Mouse (Mus musculus): ENCODE data around the gene Tmsb4x. TPM values are rescaled to one million over a fixed set of nuclear protein-coding genes. Genes with fewer than 3 reads are reported as not detected.

Tmsb4x gene
- total and polyA plus RNA-seq, 2 experiments = 22.9 to 478 TPM

- H3K36me3 ChIP-seq (ENCODE audit: control insufficient read depth, insufficient read depth, low read length) = no peaks in the 10 kb centered on the region
- TF ChIP-seq CTCF (IDR thresholded peaks at IDR 0.05; ENCODE audit: low read depth, low read length) (no peak), POLR2A (IDR thresholded peaks at IDR 0.05; ENCODE audit: extremely low read depth, insufficient read depth, low read length) (no peak)
- WGBS = 69% methylated on average over 1 of the region's 1 CpGs
- H3K27ac ChIP-seq (replicated peaks; ENCODE audit: insufficient read depth, low read depth, low read length) = no peak overlapping the region
- H3K4me3 ChIP-seq (ENCODE audit: insufficient read depth, low read depth, low read length) = no peak overlapping the region
- no peak for DNase-seq (ENCODE audit: extremely low read depth, low read depth, low spot score)
- H3K9ac ChIP-seq (ENCODE audit: low read depth, low read length) = no peak overlapping the region
- H3K27me3 ChIP-seq (ENCODE audit: control insufficient read depth, insufficient read depth, low read length) = no peaks in the 10 kb centered on the region
- H3K4me1 ChIP-seq (ENCODE audit: control insufficient read depth, insufficient read depth, low read length) = no peaks in the 10 kb centered on the region
- no peaks in the 10 kb centered on the region for H3K79me2 ChIP-seq (ENCODE audit: control insufficient read depth, insufficient read depth, low read length)
Measured at GRCm38 (mm10) chrX:167229819-167230218, 20.7 kb upstream of the Tmsb4x start.

- Histone ChIP-seq H3K4me3 (ENCODE audit: insufficient read depth, low read depth, low read length) (no peak overlapping the region), H3K4me1 (ENCODE audit: control insufficient read depth, insufficient read depth, low read length) (no peaks in the 10 kb centered on the region), H3K79me2 (ENCODE audit: control insufficient read depth, insufficient read depth, low read length) (no peaks in the 10 kb centered on the region), H3K27me3 (ENCODE audit: control insufficient read depth, insufficient read depth, low read length) (no peaks in the 10 kb centered on the region), H3K27ac (replicated peaks; ENCODE audit: insufficient read depth, low read depth, low read length) (no peak overlapping the region), H3K36me3 (ENCODE audit: control insufficient read depth, insufficient read depth, low read length) (no peaks in the 10 kb centered on the region), H3K9ac (ENCODE audit: low read depth, low read length) (no peak overlapping the region)
- TF ChIP-seq CTCF (IDR thresholded peaks at IDR 0.05; ENCODE audit: low read depth, low read length) (peak; percentile 53), POLR2A (IDR thresholded peaks at IDR 0.05; ENCODE audit: extremely low read depth, insufficient read depth, low read length) (no peak)
- peak; percentile 43 for DNase-seq (ENCODE audit: extremely low read depth, low read depth, low spot score)
- WGBS = 37% methylated on average over 6 of the region's 6 CpGs
Measured at GRCm38 (mm10) chrX:167229206-167229605, 20.1 kb upstream of the Tmsb4x start.

GRCm38 (mm10) chrX:167227756-167228155, 18.6 kb upstream of the Tmsb4x start:
- 95% methylated on average over 6 of the region's 6 CpGs for WGBS
- Histone ChIP-seq H3K79me2 (ENCODE audit: control insufficient read depth, insufficient read depth, low read length) (no peaks in the 10 kb centered on the region), H3K27ac (replicated peaks; ENCODE audit: insufficient read depth, low read depth, low read length) (no peak overlapping the region), H3K4me3 (ENCODE audit: insufficient read depth, low read depth, low read length) (no peak overlapping the region), H3K36me3 (ENCODE audit: control insufficient read depth, insufficient read depth, low read length) (no peaks in the 10 kb centered on the region), H3K4me1 (ENCODE audit: control insufficient read depth, insufficient read depth, low read length) (no peaks in the 10 kb centered on the region), H3K9ac (ENCODE audit: low read depth, low read length) (no peak overlapping the region), H3K27me3 (ENCODE audit: control insufficient read depth, insufficient read depth, low read length) (no peaks in the 10 kb centered on the region)
- DNase-seq (ENCODE audit: extremely low read depth, low read depth, low spot score) = no peak
- TF ChIP-seq POLR2A (IDR thresholded peaks at IDR 0.05; ENCODE audit: extremely low read depth, insufficient read depth, low read length) (no peak), CTCF (IDR thresholded peaks at IDR 0.05; ENCODE audit: low read depth, low read length) (no peak)

- Histone ChIP-seq H3K4me1 (ENCODE audit: control insufficient read depth, insufficient read depth, low read length) (no peaks in the 10 kb centered on the region), H3K9ac (ENCODE audit: low read depth, low read length) (no peak overlapping the region), H3K27me3 (ENCODE audit: control insufficient read depth, insufficient read depth, low read length) (no peaks in the 10 kb centered on the region), H3K36me3 (ENCODE audit: control insufficient read depth, insufficient read depth, low read length) (no peaks in the 10 kb centered on the region), H3K79me2 (ENCODE audit: control insufficient read depth, insufficient read depth, low read length) (no peaks in the 10 kb centered on the region), H3K4me3 (ENCODE audit: insufficient read depth, low read depth, low read length) (no peak overlapping the region), H3K27ac (replicated peaks; ENCODE audit: insufficient read depth, low read depth, low read length) (peak overlapping the region; percentile 55; the same call in 1 of the 2 replicates)
- 81% methylated on average over 7 of the region's 7 CpGs for WGBS
- TF ChIP-seq CTCF (IDR thresholded peaks at IDR 0.05; ENCODE audit: low read depth, low read length) (no peak), POLR2A (IDR thresholded peaks at IDR 0.05; ENCODE audit: extremely low read depth, insufficient read depth, low read length) (no peak)
- no peak for DNase-seq (ENCODE audit: extremely low read depth, low read depth, low spot score)
Measured at GRCm38 (mm10) chrX:167227138-167227537, 18.0 kb upstream of the Tmsb4x start.

GRCm38 (mm10) chrX:167226570-167226969, 17.5 kb upstream of the Tmsb4x start:
- no peak for DNase-seq (ENCODE audit: extremely low read depth, low read depth, low spot score)

GRCm38 (mm10) chrX:167212707-167213106, 3.6 kb upstream of the Tmsb4x start:
- 44% methylated on average over 8 of the region's 8 CpGs for WGBS

More at GRCm38 (mm10) chrX:167226570-167226969, 17.5 kb upstream of the Tmsb4x start:
- no peaks in the 10 kb centered on the region for H3K36me3 ChIP-seq (ENCODE audit: control insufficient read depth, insufficient read depth, low read length)
- H3K4me3 ChIP-seq (ENCODE audit: insufficient read depth, low read depth, low read length) = no peak overlapping the region
- H3K79me2 ChIP-seq (ENCODE audit: control insufficient read depth, insufficient read depth, low read length) = no peaks in the 10 kb centered on the region
- no peaks in the 10 kb centered on the region for H3K4me1 ChIP-seq (ENCODE audit: control insufficient read depth, insufficient read depth, low read length)
- no peak overlapping the region for H3K9ac ChIP-seq (ENCODE audit: low read depth, low read length)
- no peak overlapping the region for H3K27ac ChIP-seq (replicated peaks; ENCODE audit: insufficient read depth, low read depth, low read length)
- no peaks in the 10 kb centered on the region for H3K27me3 ChIP-seq (ENCODE audit: control insufficient read depth, insufficient read depth, low read length)
- WGBS = 78% methylated on average over 5 of the region's 5 CpGs
- TF ChIP-seq CTCF (IDR thresholded peaks at IDR 0.05; ENCODE audit: low read depth, low read length) (no peak), POLR2A (IDR thresholded peaks at IDR 0.05; ENCODE audit: extremely low read depth, insufficient read depth, low read length) (no peak)

More at GRCm38 (mm10) chrX:167212707-167213106, 3.6 kb upstream of the Tmsb4x start:
- no peak overlapping the region for H3K9ac ChIP-seq (ENCODE audit: low read depth, low read length)
- no peaks in the 10 kb centered on the region for H3K79me2 ChIP-seq (ENCODE audit: control insufficient read depth, insufficient read depth, low read length)
- no peak for DNase-seq (ENCODE audit: extremely low read depth, low read depth, low spot score)
- no peaks in the 10 kb centered on the region; the same call in 1 of the 2 replicates for H3K4me1 ChIP-seq (ENCODE audit: control insufficient read depth, insufficient read depth, low read length)
- TF ChIP-seq CTCF (IDR thresholded peaks at IDR 0.05; ENCODE audit: low read depth, low read length) = peak; percentile 18; the same call in 1 of the 2 replicates
- TF ChIP-seq POLR2A (IDR thresholded peaks at IDR 0.05; ENCODE audit: extremely low read depth, insufficient read depth, low read length) = no peak
- H3K27me3 ChIP-seq (ENCODE audit: control insufficient read depth, insufficient read depth, low read length) = no peaks in the 10 kb centered on the region
- H3K27ac ChIP-seq (replicated peaks; ENCODE audit: insufficient read depth, low read depth, low read length) = no peak overlapping the region
- no peak overlapping the region for H3K4me3 ChIP-seq (ENCODE audit: insufficient read depth, low read depth, low read length)
- H3K36me3 ChIP-seq (ENCODE audit: control insufficient read depth, insufficient read depth, low read length) = no peaks in the 10 kb centered on the region
